Mouse (Mus musculus): Measurements from ENCODE around the gene Ccl28. TPM values are rescaled to one million over a fixed set of nuclear protein-coding genes. Genes with fewer than 3 reads are reported as not detected.

Ccl28 gene
- total and polyA plus RNA-seq, 3 experiments = 0.04 to 0.27 (median 0.11) TPM

GRCm38 (mm10) chr13:119648891-119649698 is 25.5 kb downstream of the Ccl28 start:
- Histone ChIP-seq H3K27ac (ENCODE audit: insufficient read depth, low read depth) (no peak overlapping the region), H3K4me1 (ENCODE audit: control insufficient read depth in 1 of 2, insufficient read depth in 2 of 2) (no peaks in the 10 kb centered on the region), H3K9me3 (replicated peaks; ENCODE audit: low read length) (no peaks in the 10 kb centered on the region), H3K36me3 (replicated peaks in 1 of 2; ENCODE audit: control insufficient read depth in 1 of 2, insufficient read depth in 1 of 2, low read length in 1 of 2) (no peaks in the 10 kb centered on the region), H3K79me2 (replicated peaks; ENCODE audit: control insufficient read depth, extremely low read depth, insufficient read depth, poor library complexity, severe bottlenecking) (no peaks in the 10 kb centered on the region), H3K4me3 (replicated peaks in 1 of 3; ENCODE audit: low read depth in 2 of 3, low read length in 2 of 3, poor library complexity in 1 of 3) (no peak overlapping the region), H3K9ac (ENCODE audit: insufficient read depth, low read depth) (no peak overlapping the region), H3K27me3 (replicated peaks) (no peaks in the 10 kb centered on the region), H3K4me2 (ENCODE audit: insufficient read depth, low read depth, poor library complexity, severe bottlenecking) (no peak overlapping the region)
- no peak for TF ChIP-seq BHLHE40 (IDR thresholded peaks at IDR 0.05; ENCODE audit: low read depth, low read length)
- TF ChIP-seq ZKSCAN1 (IDR thresholded peaks at IDR 0.05; ENCODE audit: borderline replicate concordance, low read depth, low read length) = no peak
- no peak for TF ChIP-seq SIN3A (IDR thresholded peaks at IDR 0.05; ENCODE audit: low read length)
- TF ChIP-seq ETS1 (conservative IDR thresholded peaks at IDR 0.05; ENCODE audit: low read depth, low read length) = no peak
- no peak for DNase-seq (ENCODE audit: extremely low read depth)
- in situ Hi-C loops (cut with MboI; ENCODE audit: low pct_ligation_motif_present, low pct_unique_long_range_greater_than_20kb, low sequenced_read_pairs) = no loop called here
- dilution Hi-C loops (cut with MboI; ENCODE audit: extremely low pct_ligation_motif_present, extremely low pct_unique_long_range_greater_than_20kb, low sequenced_read_pairs) = no loop called here

GRCm38 (mm10) chr13:119649699-119650046 is 26.1 kb downstream of the Ccl28 start:
- no peaks in the 10 kb centered on the region for H3K79me2 ChIP-seq (replicated peaks; ENCODE audit: control insufficient read depth, extremely low read depth, insufficient read depth, poor library complexity, severe bottlenecking)
- no peak overlapping the region for H3K27ac ChIP-seq (ENCODE audit: insufficient read depth, low read depth)
- dilution Hi-C loops (cut with MboI; ENCODE audit: extremely low pct_ligation_motif_present, extremely low pct_unique_long_range_greater_than_20kb, low sequenced_read_pairs) = no loop called here
- no peaks in the 10 kb centered on the region for H3K27me3 ChIP-seq (replicated peaks)
- in situ Hi-C loops (cut with MboI; ENCODE audit: low pct_ligation_motif_present, low pct_unique_long_range_greater_than_20kb, low sequenced_read_pairs) = no loop called here
- H3K36me3 ChIP-seq (replicated peaks in 1 of 2; ENCODE audit: control insufficient read depth in 1 of 2, insufficient read depth in 1 of 2, low read length in 1 of 2) = no peaks in the 10 kb centered on the region
- H3K4me1 ChIP-seq (ENCODE audit: control insufficient read depth in 1 of 2, insufficient read depth in 2 of 2) = no peaks in the 10 kb centered on the region
- H3K9me3 ChIP-seq (replicated peaks; ENCODE audit: low read length) = no peaks in the 10 kb centered on the region
- no peak overlapping the region for H3K4me2 ChIP-seq (ENCODE audit: insufficient read depth, low read depth, poor library complexity, severe bottlenecking)
- no peak for DNase-seq (ENCODE audit: extremely low read depth)
- no peak for TF ChIP-seq MAFK (IDR thresholded peaks at IDR 0.05; ENCODE audit: insufficient replicate concordance, low read length)
- no peak for TF ChIP-seq HCFC1 (IDR thresholded peaks at IDR 0.05; ENCODE audit: low read depth, low read length)
- no peak for TF ChIP-seq SIN3A (IDR thresholded peaks at IDR 0.05; ENCODE audit: low read length)
- TF ChIP-seq CHD2 (IDR thresholded peaks at IDR 0.05; ENCODE audit: low read length) = no peak
- no peak for TF ChIP-seq JUN (IDR thresholded peaks at IDR 0.05; ENCODE audit: insufficient read depth, low read depth, low read length)
- TF ChIP-seq BHLHE40 (IDR thresholded peaks at IDR 0.05; ENCODE audit: low read depth, low read length) = no peak
- TF ChIP-seq RAD21 (IDR thresholded peaks at IDR 0.05; ENCODE audit: low read depth, low read length) = no peak
- no peak for TF ChIP-seq CTCF (conservative IDR thresholded peaks at IDR 0.05 in 1 of 2, IDR thresholded peaks at IDR 0.05 in 1 of 2; ENCODE audit: low read depth in 2 of 2, low read length in 2 of 2)
- no peak for TF ChIP-seq TBP (conservative IDR thresholded peaks at IDR 0.05; ENCODE audit: low read depth, low read length)
- no peak for TF ChIP-seq MAX (IDR thresholded peaks at IDR 0.05; ENCODE audit: low read length)
- no peak for TF ChIP-seq ZMIZ1 (IDR thresholded peaks at IDR 0.05; ENCODE audit: low read depth, low read length)
- TF ChIP-seq ELF1 (IDR thresholded peaks at IDR 0.05; ENCODE audit: low read depth, low read length) = no peak
- no peak for TF ChIP-seq NELFE (IDR thresholded peaks at IDR 0.05; ENCODE audit: low read depth, low read length)
- TF ChIP-seq MXI1 (IDR thresholded peaks at IDR 0.05; ENCODE audit: low read depth, low read length) = no peak
- no peak for TF ChIP-seq EP300 (IDR thresholded peaks at IDR 0.05; ENCODE audit: low read length)
- no peak for TF ChIP-seq IRF4 (IDR thresholded peaks at IDR 0.05; ENCODE audit: low read depth, low read length)
- no peak for TF ChIP-seq TCF12 (IDR thresholded peaks at IDR 0.05; ENCODE audit: low read depth, low read length)
- no peak overlapping the region for H3K4me3 ChIP-seq (replicated peaks in 1 of 3; ENCODE audit: low read depth in 2 of 3, low read length in 2 of 3, poor library complexity in 1 of 3)
- H3K9ac ChIP-seq (ENCODE audit: insufficient read depth, low read depth) = no peak overlapping the region

All from CH12.LX (cell line).